Mouse (Mus musculus) urinary bladder, postnatal 25 days (tissue): ENCODE results near the gene Cab39l.
"Not testable (repeated sequence)": the region's sequence is repeated elsewhere in the genome, so short reads cannot be mapped to it uniquely, and the experiment has no call there.

ENCODE experiments used
- DNase-seq: peaks from one replicate; pipeline ENCODE4 v3.0.0; 2022; ENCODE audit warnings: low spot score

Cab39l gene

GRCm38 (mm10) chr14:59566756-59567155 lies 126.0 kb downstream of the Cab39l start:
- no peak for DNase-seq

GRCm38 (mm10) chr14:59576385-59576784 lies 135.6 kb downstream of the Cab39l start:
- DNase-seq = no peak

- no peak for DNase-seq
Measured at GRCm38 (mm10) chr14:59590614-59591013, 149.8 kb downstream of the Cab39l start.

- DNase-seq = no peak
Measured at GRCm38 (mm10) chr14:59591901-59592300, 151.1 kb downstream of the Cab39l start.

GRCm38 (mm10) chr14:59592593-59592992 lies 151.8 kb downstream of the Cab39l start:
- DNase-seq = no peak

- no peak for DNase-seq
Measured at GRCm38 (mm10) chr14:59594988-59595387, 154.2 kb downstream of the Cab39l start.

- DNase-seq = peak; percentile 97
Measured at GRCm38 (mm10) chr14:59597398-59598259, 156.9 kb downstream of the Cab39l start, which contains the start of gene Cdadc1. Gene Cdadc1, minus strand, starts transcription at chr14:59597959.

- no peak for DNase-seq
Measured at GRCm38 (mm10) chr14:59598260-59598627, 157.5 kb downstream of the Cab39l start.

GRCm38 (mm10) chr14:59604002-59604645 lies 163.4 kb downstream of the Cab39l start:
- peak; percentile 14 for DNase-seq

GRCm38 (mm10) chr14:59605671-59606353 lies 165.0 kb downstream of the Cab39l start:
- DNase-seq = peak; percentile 71

- DNase-seq = no peak
Measured at GRCm38 (mm10) chr14:59607021-59607420, 166.2 kb downstream of the Cab39l start.

GRCm38 (mm10) chr14:59612920-59613625 lies 172.3 kb downstream of the Cab39l start:
- peak; percentile 71 for DNase-seq

- DNase-seq = not testable (repeated sequence)
Measured at GRCm38 (mm10) chr14:59614149-59614548, 173.4 kb downstream of the Cab39l start.

GRCm38 (mm10) chr14:59616802-59617201 lies 176.0 kb downstream of the Cab39l start:
- no peak for DNase-seq

- no peak for DNase-seq
Measured at GRCm38 (mm10) chr14:59624326-59624885, 183.6 kb downstream of the Cab39l start.

GRCm38 (mm10) chr14:59625158-59625805 lies 184.5 kb downstream of the Cab39l start, which contains the start of gene Shisa2:
Gene Shisa2, plus strand, starts transcription at chr14:59625308.
- DNase-seq = peak; percentile 72

GRCm38 (mm10) chr14:59625806-59626364 lies 185.1 kb downstream of the Cab39l start:
- peak; percentile 26 for DNase-seq

- no peak for DNase-seq
Measured at GRCm38 (mm10) chr14:59626711-59627110, 185.9 kb downstream of the Cab39l start.

GRCm38 (mm10) chr14:59627142-59627680 lies 186.4 kb downstream of the Cab39l start:
- no peak for DNase-seq

- DNase-seq = no peak
Measured at GRCm38 (mm10) chr14:59627823-59628222, 187.1 kb downstream of the Cab39l start.
